Mouse (Mus musculus) ES-E14 (cell line): Measurements from ENCODE around the gene Pcgf5.

Experiments
- MAFK ChIP-seq: IDR thresholded peaks from 2 replicates; pipeline ENCODE4 v1.6.1; 2014; ENCODE audit warnings: mild to moderate bottlenecking, low read depth, low read length, inconsistent platforms; ENCODE audit not compliant: insufficient read depth
- ZC3H11A ChIP-seq: IDR thresholded peaks from 2 replicates; pipeline ENCODE4 v1.6.1; 2012; ENCODE audit warnings: low read depth, mild to moderate bottlenecking, inconsistent platforms, low read length, borderline replicate concordance
- ZNF384 ChIP-seq: IDR thresholded peaks from 2 replicates; pipeline ENCODE4 v1.6.1; 2012; ENCODE audit warnings: low read depth, low read length, inconsistent platforms

- TF ChIP-seq ZC3H11A, result no peak
- TF ChIP-seq ZNF384, result no peak
- no peak for TF ChIP-seq MAFK
Measured at GRCm38 (mm10) chr19:36496532-36496931, 148.4 kb downstream of the Pcgf5 start.
